Mouse (Mus musculus) thymus, adult 18-20 months (tissue): ENCODE measurements around the gene Skint5.
"Not testable (repeated sequence)": the region's sequence is repeated elsewhere in the genome, so short reads cannot be mapped to it uniquely, and the experiment has no call there.

Experiments used
- DNase-seq, 2 experiments: peaks; one replicate each; pipeline ENCODE4 v3.0.0; 2022; ENCODE audit warnings: mixed read lengths in 2 of 2

Gene Skint5

DNA sequence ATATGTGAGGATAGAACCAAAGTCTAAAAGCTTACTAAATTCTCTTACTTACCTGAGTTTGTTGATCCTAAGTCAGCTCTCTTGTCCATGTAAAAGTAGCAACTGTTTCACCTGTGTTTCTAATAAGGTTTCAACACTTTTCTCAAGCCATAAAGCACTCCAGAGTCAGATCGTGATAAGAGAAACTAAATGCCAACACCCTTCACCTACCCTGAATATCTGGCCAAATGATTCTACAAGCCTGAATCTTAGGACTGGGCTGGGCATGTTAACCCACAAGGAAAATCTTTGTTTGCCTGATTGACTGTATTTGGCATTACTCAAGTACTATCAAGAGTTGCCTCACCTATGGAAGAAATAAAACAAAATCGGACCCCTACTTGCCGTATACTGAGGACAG, at the start of gene Skint5:
TSS of gene Skint5 (minus strand) at position 101 of the 400 bp plus-strand sequence.
- DNase-seq: no peak

DNA sequence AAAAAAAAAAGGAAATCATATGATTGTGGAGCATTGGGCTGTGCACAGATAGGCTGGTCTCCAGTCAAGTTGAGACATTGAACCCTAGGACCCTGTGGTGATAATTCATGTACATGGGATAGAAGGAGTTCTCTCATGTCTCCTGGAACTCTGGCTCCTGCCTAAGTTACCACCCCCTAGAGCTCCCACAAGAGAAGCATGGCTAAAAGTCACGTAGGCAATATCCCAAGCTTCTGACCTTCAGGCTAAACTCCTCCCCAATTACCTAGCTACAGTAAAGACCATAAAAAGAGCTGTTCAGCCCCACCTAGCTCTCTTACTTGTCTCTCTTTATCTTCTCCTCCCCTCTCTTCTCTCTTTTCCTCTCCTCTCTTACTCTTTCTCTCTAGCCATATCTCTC, 42.0 kb downstream of the Skint5 start:
- no peak for DNase-seq

DNA sequence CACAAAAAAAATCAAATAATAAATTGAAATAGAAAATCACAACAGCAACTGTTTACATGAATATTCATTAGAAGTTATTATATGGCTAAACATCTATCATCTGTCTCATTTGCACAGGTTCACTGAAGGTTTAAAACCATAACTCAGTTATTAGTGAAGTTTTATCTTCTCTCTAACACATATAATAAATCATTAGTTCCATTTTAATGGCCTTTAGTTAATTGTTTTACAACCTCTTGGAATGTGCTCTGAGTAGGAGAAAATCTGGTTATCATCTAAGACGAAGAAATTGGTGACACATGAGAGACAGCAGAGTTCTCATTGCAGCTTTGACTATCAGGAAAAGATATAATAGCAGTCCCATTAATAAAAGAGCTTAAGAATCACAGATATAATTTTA, 235.1 kb downstream of the Skint5 start:
- DNase-seq: no peak

DNA sequence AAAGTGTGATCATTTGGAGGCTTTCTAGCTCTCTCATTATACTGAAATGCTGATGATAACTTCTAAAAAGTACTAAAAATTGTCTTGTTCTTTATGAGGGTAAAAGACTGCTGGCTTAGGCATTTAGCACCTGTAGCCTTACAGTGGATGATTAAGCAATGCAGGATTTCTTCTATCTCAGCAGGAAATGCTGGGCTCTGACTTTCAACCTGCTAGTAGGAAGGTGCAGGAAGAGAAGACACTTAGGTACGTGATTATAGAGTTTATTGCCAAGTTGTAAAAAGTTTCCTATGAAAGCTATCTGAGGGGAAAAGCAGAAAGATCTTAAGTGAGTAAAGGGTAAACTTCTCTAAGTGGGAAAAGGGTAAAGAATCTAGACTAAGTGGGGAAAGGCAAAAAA, 235.6 kb downstream of the Skint5 start:
- DNase-seq: no peak

DNA sequence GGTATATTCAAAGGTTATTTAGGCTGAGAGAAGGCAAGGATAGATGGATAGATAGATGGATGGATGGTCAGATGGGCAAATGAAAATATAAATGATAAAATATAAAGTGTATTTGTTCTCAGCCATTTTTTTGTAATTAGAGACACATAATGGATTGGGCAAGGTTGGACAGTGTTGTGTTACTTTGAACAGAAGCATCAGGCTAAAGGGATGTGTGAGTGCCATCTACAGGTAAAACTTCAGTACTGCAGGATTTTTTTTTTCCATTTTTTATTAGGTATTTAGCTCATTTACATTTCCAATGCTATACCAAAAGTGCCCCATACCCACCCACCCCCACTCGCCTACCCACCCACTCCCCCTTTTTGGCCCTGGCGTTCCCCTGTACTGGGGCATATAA, 551.1 kb downstream of the Skint5 start:
- DNase-seq: not testable (repeated sequence)
